Mouse (Mus musculus): ENCODE data around the gene Pibf1.

GRCm38 (mm10) chr14:99265791-99266190 lies 166.6 kb downstream of the Pibf1 start:
- no peak for TF ChIP-seq CTCF (conservative IDR thresholded peaks at IDR 0.05; ENCODE audit: low read length)
- TF ChIP-seq NANOG (IDR thresholded peaks at IDR 0.05; ENCODE audit: borderline replicate concordance, low read length) = no peak
